Mouse (Mus musculus): ENCODE data around the gene Trim38.

The Trim38 gene

GRCm38 (mm10) chr13:23836630-23837029, 66.9 kb downstream of the Trim38 start:
- no peak for DNase-seq (ENCODE audit: low read depth, low spot score)

- no peak for DNase-seq (ENCODE audit: low read depth, low spot score)
Observed at GRCm38 (mm10) chr13:23839308-23839707, 69.6 kb downstream of the Trim38 start, which contains the start of gene Slc17a3. Slc17a3 (plus strand) TSS chr13:23839434.

Measured in embryo, embryonic 11.5 days (tissue).